Mouse (Mus musculus) megakaryocyte, embryonic 14.5 days (primary cell): ENCODE measurements around the gene Dcun1d5.

ENCODE experiments used
- FLI1 ChIP-seq: IDR thresholded peaks from 2 replicates; pipeline ENCODE4 v1.6.1; 2012; ENCODE audit warnings: low read length, inconsistent platforms, mixed read lengths
- GATA1 ChIP-seq: IDR thresholded peaks from 3 replicates; pipeline ENCODE4 v1.6.1; 2012; ENCODE audit warnings: mixed read lengths, low read length, inconsistent platforms, borderline replicate concordance

DNA sequence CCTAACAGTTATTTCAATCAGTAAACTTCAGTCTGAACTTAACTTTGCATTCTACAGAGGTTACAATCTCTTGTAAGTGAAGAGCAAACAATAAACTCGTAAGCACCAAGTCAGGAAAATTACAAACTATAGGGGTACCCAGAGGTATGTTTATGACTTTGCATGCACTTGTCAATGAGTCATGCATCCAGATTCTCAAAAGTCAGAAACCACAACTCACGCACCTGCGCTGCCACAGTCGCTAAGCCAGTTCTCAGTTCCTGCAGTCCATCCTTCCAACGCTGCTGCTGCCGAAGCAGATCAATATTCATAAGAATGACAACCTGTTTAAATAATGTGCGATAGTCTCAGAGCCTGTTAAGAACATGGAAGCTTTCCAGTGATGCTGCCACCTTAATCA lies 25.7 kb upstream of the Dcun1d5 start:
- TF ChIP-seq GATA1 (no peak), FLI1 (no peak)
